Mouse (Mus musculus): ENCODE results near the gene Mbl1.

Mbl1 gene

GRCm38 (mm10) chr14:41151220-41151898 is at the start of gene Mbl1:
Gene Mbl1 (plus strand): TSS chr14:41151458.
- DNase-seq (ENCODE audit: extremely low spot score) = no peak

DNA sequence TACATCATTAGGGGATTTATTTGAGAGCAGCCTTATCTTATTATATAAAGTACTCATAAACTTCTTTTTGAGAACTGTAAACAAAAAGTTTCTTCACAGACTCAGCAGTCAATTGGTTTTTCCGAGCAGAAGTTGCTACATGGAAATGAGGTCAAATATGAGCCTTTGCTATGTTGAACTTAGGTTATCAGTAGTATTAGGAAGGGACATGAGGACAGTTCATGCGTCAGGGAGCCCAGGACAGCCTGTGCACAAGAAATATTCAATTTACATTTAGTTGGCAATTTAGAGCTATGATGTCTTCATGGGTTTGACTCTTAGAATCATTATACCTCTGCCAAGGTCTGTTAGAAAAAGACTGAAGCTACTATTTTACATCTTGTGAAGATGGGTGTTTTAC is 49.0 kb upstream of the Mbl1 start:
- DNase-seq (ENCODE audit: extremely low spot score) = no peak

- DNase-seq (ENCODE audit: extremely low spot score) = no peak
Measured at GRCm38 (mm10) chr14:41104853-41105444, 46.3 kb upstream of the Mbl1 start, which contains the start of gene Mat1a. Gene Mat1a (plus strand): TSS chr14:41105035.

GRCm38 (mm10) chr14:41111031-41111668 is 40.1 kb upstream of the Mbl1 start:
- no peak for DNase-seq (ENCODE audit: extremely low spot score)

GRCm38 (mm10) chr14:41112944-41113343 is 38.3 kb upstream of the Mbl1 start:
- DNase-seq (ENCODE audit: extremely low spot score) = no peak

GRCm38 (mm10) chr14:41116271-41116670 is 35.0 kb upstream of the Mbl1 start:
- no peak for DNase-seq (ENCODE audit: extremely low spot score)

GRCm38 (mm10) chr14:41124683-41125082 is 26.6 kb upstream of the Mbl1 start:
- DNase-seq (ENCODE audit: extremely low spot score) = no peak

DNA sequence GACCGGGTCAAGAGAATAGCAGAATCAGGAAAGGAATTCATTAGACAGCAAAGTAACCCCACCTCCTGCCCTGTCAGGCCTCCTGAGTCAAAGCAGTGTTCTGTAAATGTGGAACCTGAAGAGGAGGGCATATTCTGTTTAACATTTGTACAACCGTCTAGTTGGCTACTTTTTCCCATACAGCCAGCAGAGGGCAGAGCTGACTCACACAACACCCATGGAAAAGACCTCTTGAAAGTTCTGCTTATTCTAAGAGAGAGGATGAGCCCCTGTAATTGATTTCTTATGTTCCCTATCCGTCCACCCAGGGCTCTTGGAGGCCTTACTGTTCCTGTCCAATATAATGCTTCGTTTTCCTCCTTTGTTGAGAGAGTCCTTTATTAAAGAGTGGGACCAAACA is 23.3 kb upstream of the Mbl1 start:
- peak; percentile 41 for DNase-seq (ENCODE audit: extremely low spot score)

DNA sequence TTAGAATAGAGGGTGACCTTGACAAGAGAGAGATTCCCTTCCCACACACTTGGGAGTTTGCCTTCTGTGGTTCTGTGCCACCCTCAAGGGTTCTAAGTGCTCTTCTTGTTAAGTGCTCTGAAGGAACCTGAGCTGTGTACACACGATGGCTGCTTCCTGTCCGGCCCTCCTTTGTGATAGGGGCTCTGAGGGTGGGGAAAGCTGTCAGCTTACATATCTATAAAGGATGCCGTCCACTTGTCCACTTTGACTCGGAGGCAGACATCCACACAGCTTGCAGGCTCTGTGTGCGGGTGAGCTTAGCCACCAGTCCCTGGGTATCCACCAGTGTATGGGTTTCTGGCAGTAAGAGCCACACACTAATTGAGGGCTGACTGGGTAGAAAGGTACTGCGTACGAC is 19.7 kb upstream of the Mbl1 start, which contains the start of gene Sftpa1:
Gene Sftpa1, plus strand, starts transcription at position 243 of the 400 bp plus-strand sequence.
- no peak for DNase-seq (ENCODE audit: extremely low spot score)

- DNase-seq (ENCODE audit: extremely low spot score) = no peak
Measured at GRCm38 (mm10) chr14:41137006-41137405, 14.3 kb upstream of the Mbl1 start.

DNA sequence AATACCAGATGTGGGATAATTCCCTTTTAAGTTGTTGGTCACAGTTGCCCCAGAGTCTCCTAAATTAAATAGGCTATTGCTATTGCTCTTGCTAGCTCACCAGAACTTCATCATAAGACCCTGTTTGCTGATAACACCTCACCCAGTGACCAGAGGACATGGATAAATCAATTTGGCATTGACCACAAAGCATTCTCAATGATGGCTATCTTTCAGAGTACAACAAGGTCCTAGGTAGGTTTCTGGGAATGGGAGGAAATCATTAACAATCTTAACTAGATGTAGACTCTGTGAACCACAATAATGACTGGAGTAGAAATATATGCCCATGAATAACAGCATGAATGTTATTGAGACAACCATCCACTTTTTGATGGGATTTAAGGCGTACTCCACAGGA is 10.6 kb upstream of the Mbl1 start:
- no peak for DNase-seq (ENCODE audit: extremely low spot score)

GRCm38 (mm10) chr14:41146035-41146434 is 5.2 kb upstream of the Mbl1 start:
- no peak for DNase-seq (ENCODE audit: extremely low spot score)

DNA sequence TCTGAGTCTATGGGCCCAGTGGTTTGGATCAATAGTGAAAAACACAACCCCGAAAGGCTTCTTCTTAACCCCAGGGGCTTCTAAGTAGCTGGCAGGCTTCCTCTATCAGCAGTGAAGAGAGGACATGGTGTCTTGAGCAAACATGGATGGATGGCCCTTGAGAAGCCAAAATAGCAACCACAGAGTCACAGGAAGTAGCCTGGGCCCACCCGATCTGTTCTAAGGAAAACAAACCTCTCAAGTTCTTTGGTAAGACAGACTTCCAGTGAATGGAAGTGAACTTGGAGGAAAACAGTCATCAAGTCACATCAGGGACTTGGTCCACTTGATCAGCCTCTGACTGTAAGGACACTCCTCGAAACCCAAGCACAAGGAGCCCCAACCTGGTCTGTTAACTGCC is 4.3 kb upstream of the Mbl1 start:
- DNase-seq (ENCODE audit: extremely low spot score) = no peak

DNA sequence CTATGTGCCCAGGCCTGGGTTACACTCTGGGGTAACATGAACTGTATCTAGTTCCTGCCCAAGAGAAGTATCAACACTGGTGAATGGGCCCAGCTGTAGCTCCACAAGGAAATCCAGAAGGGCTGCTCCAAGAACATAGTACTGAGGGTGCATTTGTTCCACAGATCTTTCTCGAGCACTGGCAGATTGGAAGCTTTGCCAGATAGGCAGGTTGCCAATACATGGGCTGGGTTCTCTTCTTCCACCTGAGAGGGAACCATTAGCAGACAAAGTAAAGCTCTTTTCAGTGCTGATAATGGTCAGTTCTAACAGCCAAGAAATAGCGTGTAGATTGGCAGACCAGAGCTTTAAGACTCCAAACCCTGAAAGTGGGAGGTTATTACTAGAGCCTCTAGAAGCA is 3.9 kb upstream of the Mbl1 start:
- no peak for DNase-seq (ENCODE audit: extremely low spot score)

GRCm38 (mm10) chr14:41160076-41160475 is 8.8 kb downstream of the Mbl1 start:
- no peak for DNase-seq (ENCODE audit: extremely low spot score)

DNA sequence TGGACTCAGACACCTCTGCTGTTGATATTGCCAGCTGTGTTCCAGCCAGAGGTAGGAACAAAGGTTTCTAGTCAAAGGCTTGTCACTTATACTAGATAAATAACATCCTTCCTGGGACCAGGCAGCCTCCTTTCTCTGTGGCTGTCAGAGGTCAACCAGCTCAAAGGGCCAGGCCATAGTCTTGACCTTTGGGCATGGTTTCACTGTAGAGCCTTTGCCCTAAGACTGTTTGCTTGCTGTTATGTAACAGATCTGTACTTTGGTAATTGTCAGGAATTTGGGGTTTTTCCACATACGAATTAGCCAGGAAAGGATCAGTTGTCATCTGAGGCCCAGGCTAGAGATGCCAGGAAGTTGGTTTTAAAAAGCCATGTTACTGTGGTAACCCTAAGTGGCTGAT is 9.5 kb downstream of the Mbl1 start:
- DNase-seq (ENCODE audit: extremely low spot score) = peak; percentile 17

DNA sequence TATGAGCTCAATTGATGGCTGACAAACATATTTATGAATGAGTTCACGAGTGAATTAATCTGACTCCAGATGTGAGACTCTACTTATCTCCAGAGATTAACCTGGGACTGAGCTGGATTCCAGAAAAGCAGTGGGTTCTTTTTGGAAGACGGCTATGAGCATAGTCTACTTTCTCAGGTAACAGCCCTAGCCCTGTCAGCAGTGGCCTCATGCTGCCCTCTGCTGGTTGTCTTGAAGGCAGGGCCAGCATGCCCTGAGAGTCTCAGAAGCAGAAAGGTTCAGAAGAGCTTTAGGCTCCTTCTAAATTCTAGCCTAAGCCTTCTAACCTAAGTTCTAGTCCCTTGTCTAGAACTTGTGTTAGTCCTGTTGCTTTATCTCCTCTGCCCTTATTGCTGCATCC is 11.4 kb downstream of the Mbl1 start:
- peak; percentile 27 for DNase-seq (ENCODE audit: extremely low spot score)

DNA sequence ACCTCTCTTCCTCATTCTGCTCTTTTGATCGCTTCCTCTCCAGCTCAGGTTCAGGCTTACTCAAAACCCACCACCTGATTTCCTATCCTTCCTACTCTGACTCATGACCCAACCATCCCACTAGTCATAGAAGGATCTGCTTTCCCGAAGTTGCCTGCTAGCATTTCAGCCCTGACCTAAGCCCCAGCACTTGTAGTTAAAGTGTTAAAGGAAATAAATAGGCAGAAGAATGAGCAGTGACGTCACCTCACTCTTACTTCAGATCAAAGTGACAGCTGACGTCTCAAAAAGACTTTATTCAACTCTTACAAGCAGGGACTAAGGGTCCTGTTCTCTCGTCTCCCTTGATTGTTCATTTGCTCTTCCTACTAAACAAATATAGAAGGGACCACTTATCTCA is 16.0 kb downstream of the Mbl1 start:
- no peak for DNase-seq (ENCODE audit: extremely low spot score)

DNA sequence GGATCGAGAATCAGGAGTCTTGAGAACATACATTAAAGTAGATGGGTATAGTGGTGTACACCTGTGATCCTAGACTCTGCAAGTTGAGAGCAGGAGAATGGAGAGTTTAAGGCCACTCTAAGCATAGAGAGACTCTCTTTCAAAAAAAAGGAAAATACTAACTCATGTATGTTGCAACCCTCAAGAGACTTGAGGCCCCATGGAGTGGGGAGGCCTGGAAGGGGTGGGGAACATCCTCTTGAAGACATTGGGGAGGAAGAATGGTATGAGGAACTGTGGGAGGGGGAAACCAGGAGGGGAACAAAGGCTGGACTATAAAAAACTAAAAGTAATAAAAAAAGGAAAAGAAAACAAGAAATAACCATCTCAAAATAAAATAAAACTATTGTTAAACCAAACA is 17.3 kb downstream of the Mbl1 start:
- no peak for DNase-seq (ENCODE audit: extremely low spot score)

- DNase-seq (ENCODE audit: extremely low spot score) = no peak
Measured at GRCm38 (mm10) chr14:41170514-41170913, 19.3 kb downstream of the Mbl1 start.

DNA sequence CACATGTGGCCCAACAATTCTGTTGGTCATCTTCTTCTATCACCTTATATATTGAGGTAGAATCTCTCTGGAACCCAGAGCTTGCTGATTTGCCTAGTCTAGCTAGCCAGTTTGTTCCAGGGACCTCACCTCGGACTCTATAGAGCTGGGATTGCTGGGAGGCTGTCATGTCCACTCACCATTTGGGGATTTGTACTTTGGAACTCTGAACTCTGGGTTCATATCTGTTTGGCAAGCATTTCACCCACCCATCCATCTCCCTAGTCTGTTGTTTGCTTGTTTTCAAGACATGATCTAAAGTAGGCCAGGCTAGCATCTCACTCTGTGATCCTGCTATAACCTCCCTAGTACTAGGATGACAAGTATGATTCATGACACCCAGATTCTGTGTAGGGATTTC is 23.5 kb downstream of the Mbl1 start:
- DNase-seq (ENCODE audit: extremely low spot score) = no peak

GRCm38 (mm10) chr14:41185059-41185821 is 34.0 kb downstream of the Mbl1 start, which contains the start of gene Sftpd:
Gene Sftpd (minus strand): TSS chr14:41185149.
- no peak for DNase-seq (ENCODE audit: extremely low spot score)
